Mouse (Mus musculus): ENCODE data around the gene Col4a1.
A peak's percentile ranks its signal among the peaks of the same experiment; 100 is the strongest.

Gene Col4a1

DNA sequence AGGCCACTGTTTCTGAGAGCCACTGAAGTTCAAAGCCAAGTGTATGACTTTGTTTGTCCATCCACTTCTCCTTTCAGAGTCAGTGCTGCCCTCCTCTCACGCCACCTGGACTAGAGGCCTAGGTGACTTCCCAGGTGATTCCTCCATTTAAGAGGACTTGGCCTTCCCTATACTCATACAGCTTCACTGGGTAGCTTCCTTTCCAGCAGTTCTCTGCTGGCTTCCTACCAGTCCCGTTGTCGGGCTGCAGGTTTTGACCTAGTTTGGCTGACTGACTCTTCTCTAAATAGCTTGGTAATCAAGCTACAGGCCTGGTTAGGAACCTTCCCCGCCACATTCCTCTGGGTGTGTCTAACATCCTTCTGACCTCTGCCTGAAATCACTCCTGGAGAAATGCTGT is 18.9 kb upstream of the Col4a1 start:
- peak in 1 of 2 experiments; percentile 49 for DNase-seq (ENCODE audit: inconsistent age in 2 of 2, low spot score in 1 of 2)

DNA sequence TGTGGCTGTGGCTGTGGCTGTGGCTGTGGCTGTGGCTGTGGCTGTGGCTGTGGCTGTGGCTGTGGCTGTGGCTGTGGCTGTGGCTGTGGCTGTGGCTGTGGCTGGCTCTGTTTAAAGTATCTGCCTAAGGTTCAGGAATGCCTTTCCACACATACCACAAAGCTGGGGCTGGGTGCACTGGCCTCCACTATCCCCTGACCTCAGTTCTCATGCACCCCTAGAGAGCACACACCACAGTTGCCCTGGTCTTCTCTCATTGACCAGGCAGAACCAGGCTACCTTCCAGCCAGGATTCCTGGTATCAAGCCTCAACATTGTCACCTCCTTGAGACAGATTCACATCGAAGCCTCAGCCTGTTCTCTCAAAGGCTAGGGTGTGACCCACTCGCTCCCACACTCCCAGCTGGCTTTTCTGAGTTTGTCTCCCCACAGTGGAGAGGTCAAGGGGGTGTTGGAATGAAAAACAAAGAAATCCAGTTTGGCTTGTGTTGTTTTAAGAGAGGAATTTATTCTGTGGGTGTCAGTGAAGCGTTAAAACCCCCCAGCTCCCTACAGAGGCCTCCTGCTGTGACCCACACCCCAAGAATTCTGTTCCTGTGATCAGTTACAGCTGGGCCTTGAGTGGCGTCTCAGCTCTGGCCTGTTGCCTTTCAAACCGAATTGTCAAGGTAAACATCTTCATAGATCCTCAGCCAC is 15.2 kb upstream of the Col4a1 start:
- DNase-seq (ENCODE audit: inconsistent age in 2 of 2, low spot score in 1 of 2), result peak in 1 of 2 experiments; percentile 80

DNA sequence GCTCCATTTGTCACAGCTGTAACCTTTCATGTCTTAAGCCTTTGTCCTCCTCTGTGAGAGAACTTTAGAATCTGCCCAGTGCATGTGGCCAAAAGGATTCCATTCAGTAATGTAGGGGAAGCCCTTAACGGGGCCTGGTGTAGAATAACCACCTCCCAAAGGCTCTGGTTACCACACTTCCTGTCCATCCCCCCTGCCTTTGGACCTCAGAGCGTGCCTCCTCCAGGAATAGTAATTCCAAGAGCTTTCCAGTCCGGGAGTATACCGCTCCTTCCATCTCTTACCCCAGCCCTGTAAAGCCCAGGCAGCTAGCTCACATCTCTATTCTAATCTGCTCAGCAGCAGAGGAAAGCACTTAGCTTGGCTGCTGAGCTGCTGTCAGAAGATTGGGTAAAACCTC is 14.7 kb upstream of the Col4a1 start:
- DNase-seq (ENCODE audit: inconsistent age in 2 of 2, low spot score in 1 of 2), result peak in 1 of 2 experiments; percentile 41

DNA sequence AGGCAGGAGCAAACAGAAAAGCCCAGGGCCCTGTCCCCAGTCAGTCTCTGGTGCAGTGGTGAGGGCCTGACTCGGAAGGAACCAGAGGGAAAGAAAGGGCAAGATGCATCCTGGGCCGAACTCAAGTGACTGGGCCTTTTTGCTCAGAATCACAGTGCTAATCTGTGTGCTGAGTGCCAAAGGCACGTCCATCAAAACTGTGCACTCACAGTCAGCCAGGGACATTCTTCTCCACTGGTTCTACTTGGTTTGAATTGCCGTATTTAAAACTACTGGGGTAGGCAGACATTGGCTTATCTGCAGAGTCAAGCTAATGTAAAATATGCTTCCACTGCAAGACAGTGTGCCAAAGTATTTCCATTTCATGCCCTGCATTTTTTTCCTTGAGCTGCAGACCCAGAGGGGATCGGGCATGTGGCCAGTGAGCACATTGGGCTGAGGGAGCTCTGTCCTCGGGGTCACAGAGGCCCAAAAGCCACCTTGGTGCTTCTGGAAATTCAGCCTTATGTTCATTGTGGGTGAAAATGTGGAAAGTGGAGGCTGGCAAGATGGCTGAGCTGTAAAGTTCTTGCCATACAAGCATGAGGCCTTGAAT is 12.3 kb upstream of the Col4a1 start:
- DNase-seq (ENCODE audit: inconsistent age in 2 of 2, low spot score in 1 of 2), result peak in 1 of 2 experiments; percentile 55

DNA sequence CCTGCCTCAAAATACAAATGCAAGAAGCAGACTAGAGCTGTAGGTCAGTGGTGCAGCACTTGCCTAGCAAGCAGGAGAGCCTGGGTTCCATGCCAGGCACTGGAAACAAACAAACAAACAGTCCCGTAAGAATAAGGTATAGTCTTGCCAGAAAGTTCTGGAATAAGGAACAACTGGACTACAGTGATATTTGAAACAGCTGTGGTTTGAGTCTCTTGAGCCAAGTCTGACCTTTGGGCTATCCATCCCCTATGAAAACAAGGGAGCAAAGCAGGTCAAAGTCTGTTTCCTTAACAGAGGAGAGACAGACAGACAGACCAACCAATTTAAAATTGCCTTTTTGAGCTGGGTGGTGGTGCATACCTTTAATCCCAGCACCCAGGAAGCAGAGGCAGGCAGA is 11.1 kb upstream of the Col4a1 start:
- peak in 1 of 2 experiments; percentile 31 for DNase-seq (ENCODE audit: inconsistent age in 2 of 2, low spot score in 1 of 2)

DNA sequence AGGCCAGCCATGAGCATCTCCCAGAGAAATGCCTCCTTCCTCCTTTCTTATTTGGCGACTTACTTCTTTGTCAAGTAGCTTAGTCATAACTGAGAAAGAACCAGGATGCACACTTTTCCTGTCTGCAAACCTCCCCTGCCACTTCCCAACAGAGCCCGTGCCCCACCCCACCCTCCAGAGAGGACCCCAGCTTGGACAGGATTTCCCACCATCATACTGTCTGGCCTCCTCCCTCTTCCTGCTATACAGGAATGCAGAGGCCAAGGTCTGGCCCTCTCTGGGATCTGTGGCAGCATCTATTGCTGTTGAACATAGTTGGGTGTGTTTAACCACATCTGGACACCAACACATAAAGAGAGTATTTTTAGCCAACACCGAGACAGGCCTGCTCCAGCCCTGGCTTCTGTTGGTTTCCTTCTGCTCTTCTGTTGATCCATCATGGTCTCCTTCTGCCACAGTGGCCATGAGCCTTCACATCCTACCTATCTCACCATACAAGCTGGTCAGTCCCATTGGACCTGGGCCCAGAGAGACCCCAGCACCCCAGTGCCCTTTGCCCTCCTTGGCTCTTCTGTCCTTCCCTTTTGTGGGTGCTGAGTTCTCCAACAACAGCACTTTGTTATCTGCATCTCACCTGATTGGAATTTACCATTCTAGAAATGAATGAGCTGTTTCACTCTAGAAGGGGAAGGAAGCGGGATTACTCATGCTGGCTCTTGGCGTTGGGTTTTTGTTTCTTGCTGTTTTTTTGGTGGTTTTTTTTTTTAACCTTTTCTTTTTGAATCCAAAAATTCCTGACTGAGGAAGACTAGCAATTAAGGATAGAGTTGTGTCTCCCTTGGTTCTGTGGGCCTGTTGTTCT is 10.3 kb upstream of the Col4a1 start:
- peak in 1 of 2 experiments; percentile 70 for DNase-seq (ENCODE audit: inconsistent age in 2 of 2, low spot score in 1 of 2)

DNA sequence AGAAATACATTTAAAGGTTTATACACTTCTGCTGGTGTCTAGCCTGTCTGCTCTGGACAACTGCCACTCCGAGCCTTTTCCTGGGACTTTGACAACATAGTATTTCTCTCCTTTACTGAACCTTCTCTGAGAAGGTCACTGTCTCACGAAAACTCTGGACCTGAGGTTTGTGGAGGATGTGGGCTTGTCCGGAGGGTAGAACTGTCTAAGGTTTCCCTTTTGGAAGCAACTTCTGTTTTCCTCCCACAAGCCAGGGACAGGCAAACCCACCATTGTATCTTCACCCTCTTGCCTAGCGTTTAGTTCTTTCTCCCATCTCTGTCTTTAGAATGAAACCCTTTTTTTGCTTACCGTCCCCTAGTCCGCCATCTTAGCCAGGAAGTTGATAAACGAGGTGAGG is 9.2 kb upstream of the Col4a1 start:
- peak in 1 of 2 experiments; percentile 46 for DNase-seq (ENCODE audit: inconsistent age in 2 of 2, low spot score in 1 of 2)

DNA sequence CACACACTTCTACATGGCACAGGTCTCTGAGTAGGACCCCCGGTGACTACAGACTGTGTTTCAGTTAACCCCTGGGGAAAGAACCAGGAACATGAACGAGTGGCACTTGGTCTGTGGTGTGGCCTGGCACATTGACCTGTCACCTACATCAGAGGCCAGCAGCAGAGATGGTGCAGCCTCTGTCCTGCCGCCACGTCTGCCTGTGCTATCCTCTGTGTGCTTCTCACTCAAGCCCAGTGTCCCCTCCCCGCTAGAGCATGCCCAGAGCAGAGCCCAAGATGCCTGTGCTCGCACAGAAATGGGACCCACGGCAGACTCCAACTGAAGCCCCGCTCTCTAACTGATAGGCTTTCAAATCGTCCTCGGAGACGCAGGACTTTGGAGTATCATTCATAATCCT is 6.8 kb upstream of the Col4a1 start:
- DNase-seq (ENCODE audit: inconsistent age in 2 of 2, low spot score in 1 of 2), result no peak

DNA sequence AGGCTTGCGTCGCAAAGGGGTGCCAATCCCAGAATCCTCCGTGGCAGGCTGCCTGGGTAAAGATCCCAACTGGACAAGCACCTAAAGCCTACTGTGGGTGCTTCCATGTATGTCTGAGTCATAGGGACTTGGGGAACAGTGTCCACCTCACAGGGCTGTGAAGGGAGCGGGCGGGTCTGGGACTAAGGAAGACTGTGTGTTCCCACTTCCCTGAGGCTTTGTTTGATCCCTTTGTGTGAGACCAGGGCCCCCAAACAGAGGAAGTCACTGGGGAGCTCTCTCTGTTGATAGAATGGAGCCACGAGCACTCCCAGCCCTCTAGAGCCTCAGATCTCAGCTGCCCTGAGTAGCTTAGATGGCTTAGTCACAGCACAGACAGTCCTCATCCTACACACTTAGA is 3.5 kb upstream of the Col4a1 start:
- no peak for DNase-seq (ENCODE audit: inconsistent age in 2 of 2, low spot score in 1 of 2)

DNA sequence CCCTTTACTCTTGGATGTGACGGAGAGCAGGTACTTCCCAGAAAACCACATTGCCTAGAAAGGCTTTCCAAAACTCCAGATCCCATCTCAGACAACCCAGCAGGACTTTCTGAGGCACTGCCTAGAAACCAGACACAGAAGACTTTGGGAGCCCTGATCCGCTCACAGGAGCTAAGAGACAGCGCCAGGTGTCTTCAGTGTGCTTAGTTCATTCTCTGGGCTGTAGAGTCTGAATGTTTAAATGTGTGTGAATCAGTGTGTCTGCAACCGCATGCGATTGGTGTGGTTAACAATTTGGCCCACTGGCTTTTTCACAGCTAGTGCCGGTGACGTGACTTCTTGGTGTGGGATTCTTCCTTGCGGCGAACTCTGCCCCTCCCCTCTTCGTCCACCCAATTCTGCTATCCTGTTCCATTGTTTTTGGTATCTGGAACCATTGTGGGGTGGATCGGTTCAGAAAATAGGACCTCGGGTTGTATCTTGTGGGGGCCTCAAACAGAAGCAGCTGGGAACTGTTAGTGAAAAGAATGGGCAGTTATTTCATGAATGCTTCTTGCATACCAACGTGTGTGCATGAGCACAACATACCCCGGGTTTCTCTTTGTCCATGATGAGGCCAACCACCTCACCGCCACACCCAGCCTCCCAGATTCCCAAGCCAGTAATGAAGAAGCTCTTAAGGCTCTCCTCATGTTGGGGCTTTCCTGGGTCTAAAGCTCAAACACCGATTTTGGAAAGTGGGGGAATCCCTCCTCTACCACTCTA is 2.7 kb upstream of the Col4a1 start:
- no peak for DNase-seq (ENCODE audit: inconsistent age in 2 of 2, low spot score in 1 of 2)

DNA sequence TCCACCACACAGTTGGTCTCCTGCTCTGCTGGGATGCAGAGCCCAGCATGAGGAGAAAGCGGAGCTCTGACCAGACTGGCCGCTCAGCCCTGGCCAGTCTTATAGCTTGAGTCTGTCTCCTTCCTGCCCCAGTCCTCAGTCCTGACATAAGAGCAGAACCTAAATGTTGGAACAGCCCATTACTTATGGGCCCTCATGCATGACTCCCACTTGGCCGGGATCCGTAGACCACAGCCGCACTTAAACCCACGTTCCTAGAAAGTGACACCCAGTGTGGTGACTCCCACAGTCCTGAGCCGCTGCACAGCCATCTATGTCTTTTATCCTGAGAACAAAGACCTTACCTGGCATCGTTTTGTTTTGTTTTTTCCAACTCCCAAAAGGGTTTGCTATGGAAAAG is 2.0 kb upstream of the Col4a1 start:
- DNase-seq (ENCODE audit: inconsistent age in 2 of 2, low spot score in 1 of 2), result no peak

DNA sequence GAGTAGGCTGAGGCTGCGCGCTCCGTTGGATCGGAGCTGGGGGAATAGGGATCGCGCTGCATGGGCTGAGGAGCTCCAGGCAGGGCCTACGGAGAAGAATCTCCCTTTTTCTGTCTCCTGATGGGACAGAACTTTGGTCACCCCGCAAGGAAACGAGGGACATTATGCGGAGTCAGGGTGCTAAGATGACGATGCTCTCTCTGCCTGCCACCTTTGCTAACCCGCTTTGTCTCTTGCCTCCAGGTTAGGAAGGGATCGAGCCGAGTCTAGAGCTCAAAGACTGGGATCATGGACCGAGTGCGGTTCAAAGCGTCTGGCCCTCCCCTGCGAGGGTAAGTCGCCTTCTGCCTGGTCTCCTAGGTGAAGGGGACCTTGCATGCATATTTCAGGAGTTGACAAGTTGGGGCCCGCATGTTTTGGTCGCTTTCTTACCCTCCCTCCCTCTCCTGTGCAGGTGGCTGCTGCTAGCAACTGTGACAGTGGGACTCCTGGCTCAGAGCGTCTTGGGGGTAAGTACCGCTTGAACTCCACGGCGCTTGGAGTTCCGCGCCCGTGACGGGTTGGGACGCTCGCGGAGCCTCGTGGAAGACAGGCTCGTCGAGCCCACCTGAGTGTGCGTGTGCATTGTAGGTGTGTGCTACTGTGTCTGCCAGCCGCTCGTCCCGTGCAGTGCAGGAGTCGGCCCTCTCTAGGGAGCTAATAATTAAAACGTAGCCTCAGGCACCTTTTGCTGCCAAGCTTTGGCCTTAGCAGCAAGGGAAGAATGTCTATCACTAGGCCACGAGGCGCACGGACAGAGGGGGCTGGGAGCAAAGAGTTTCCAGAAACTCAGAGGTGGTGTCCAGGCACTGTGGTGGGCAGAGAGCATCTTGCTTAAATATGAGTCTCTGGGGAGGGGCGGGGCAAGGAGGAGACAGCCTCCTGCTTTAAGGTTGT is 818 bp upstream of the Col4a1 start:
- DNase-seq (ENCODE audit: inconsistent age in 2 of 2, low spot score in 1 of 2), result peak; percentile 55 to 89

DNA sequence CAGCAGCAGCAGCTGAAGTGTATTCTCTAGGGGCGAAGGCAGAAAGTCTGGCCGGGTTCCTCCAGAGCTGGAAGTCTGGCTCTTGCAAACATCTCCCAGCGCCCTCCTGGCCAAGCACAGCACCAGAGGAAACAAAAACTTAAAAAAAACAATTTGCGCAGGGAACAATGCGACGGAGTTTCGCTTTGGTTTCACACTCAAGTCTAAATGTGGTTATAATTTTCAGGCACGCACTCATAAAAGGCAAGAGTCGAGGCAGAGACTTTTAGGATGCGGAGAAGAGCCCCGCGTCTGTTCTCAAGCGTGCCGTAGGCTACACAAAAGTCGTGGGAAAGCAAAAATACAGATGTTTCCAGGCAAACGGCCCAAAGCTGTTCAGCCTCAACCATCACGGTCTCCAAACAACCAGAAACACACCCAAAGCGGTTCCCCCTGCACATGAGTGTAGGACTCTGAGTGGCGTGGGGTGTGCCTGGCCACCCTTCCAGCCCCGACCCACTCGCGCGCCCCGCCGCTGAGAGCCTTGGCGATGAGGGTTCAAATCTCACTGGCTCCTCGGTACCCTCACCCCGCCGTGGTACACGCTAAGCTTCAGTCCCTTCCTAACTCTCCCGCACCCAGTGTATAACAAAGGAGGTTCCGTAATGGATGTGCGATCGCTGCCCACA is 811 bp downstream of the Col4a1 start:
- DNase-seq (ENCODE audit: inconsistent age in 2 of 2, low spot score in 1 of 2), result peak; percentile 61 to 89

DNA sequence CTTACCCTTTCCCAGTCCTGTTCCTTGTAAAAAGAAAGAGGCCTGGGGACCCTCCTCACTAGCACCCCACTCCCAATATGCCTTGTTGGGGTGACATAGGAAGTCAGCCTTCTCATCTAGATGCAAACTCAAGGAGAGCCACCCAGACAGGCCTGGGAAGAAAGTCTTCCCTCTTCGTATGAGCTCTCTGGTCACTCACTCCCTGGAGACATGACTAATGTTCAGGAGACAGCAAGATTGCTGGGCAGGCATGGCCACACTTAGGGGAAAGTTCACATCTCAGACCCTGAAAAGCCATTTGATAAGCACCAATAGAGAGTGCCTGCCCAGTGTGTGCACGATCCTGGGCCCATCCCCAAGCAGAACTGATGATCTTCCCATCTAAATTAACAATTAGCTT is 2.6 kb downstream of the Col4a1 start:
- DNase-seq (ENCODE audit: inconsistent age in 2 of 2, low spot score in 1 of 2), result no peak

DNA sequence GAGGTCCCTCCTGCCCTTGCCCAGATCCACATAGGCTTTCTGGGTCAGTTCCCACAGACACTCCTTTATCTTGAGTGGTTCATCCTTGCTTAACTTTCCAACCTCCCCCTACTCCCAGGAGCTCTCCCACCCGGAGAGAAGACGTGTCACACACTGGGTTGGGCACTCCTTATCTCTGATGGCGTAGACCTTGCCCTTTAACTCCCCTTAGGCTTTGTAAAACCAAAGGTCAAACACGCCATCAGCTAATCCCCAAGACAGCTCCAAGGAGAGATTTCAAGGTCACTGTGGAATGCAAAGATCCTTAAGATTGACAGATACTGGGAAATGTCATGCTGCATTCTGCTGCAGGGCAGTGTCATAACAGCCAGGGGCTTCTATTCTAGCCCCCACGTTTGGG is 3.4 kb downstream of the Col4a1 start:
- peak in 1 of 2 experiments; percentile 41 for DNase-seq (ENCODE audit: inconsistent age in 2 of 2, low spot score in 1 of 2)

DNA sequence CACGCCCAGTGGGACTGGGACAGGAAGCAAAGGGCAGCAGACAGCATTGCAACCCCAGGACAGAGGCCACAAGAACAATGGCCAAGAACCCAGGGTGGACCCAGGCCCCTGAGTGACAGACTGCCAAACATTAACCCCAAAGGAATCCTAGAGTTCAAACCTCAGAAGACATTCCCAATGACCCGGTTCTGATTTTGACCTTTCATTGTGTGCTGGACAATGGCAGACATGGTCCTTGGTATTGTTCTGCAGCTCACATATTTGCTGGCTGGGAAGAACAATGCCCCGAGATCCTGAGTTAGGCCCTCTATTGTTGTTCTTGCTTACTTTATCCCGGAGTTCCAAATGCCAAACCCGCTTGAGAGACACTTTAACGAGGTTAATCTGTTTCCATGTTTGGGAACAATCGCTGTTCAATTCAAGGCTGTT is 4.0 kb downstream of the Col4a1 start:
- DNase-seq (ENCODE audit: inconsistent age in 2 of 2, low spot score in 1 of 2), result peak in 1 of 2 experiments; percentile 60

DNA sequence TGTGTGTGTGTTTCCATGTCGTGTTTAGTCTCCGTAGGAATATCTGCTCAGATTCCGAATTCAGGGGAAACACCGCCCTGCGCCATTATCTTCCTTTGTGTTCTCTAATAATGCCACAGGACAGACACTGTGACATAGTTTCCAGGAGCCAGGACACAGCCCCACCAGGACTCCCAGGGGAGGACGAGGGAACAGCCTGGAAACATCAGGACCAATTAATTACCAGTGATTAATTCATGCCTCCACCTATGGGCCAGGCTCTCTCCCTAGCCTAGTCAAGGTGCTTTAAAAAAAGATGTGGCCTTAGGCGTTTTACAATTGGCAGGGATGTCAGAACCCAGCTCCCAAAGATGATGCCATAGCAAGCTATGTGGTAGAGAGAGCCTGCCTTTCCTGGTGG is 5.2 kb downstream of the Col4a1 start:
- no peak for DNase-seq (ENCODE audit: inconsistent age in 2 of 2, low spot score in 1 of 2)

DNA sequence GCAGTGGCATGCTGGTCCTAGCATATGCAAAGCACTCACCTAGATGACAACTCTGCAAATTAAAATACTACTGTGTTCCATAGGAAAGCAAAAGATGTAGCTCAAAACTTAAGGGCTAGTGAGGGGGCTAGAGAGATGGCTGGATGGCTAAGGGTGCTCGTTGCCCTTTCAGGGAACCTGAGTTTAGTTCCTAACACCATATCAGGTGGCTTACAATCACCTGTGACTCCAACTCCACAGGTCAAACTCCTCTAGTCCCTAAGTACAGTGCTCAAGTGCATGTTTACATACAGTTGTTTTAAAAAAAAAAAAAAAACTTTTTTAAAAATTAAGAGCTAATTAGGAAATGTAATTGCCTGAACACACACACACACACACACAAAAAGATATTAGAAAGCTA is 7.1 kb downstream of the Col4a1 start:
- DNase-seq (ENCODE audit: inconsistent age in 2 of 2, low spot score in 1 of 2), result no peak

DNA sequence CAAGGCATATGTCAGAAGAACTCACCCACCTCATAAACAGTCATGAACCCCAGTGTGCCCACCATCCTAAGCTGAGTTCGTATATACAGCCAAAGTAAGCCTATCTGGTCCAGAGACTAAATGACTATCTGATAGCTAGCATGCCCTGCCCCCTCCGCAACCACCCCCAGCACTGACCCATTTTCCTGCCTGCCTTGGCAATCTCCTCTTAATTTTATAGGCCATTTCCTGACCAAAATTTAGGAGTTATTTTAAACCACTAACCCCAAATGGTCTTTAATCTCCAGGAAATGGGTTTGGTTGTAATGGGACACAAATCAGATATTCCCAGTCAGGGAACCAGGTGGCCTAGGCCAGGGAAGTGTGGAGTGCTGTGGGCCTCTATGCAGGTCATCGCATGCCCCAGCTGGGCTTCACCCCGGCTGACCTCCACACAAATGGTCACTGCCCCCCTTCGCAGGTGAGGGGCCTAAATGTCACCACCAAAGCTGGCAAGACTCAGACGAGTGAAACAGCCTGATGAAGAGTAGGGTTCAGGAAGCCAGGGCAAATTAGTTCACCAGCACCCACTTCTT is 8.5 kb downstream of the Col4a1 start:
- no peak for DNase-seq (ENCODE audit: inconsistent age in 2 of 2, low spot score in 1 of 2)

Data from adrenal gland, adult (tissue).